Mouse (Mus musculus): ENCODE data around the gene Kdm2a. TPM values are rescaled to one million over a fixed set of nuclear protein-coding genes. Genes with fewer than 3 reads are reported as not detected.

The Kdm2a gene
- polyA plus RNA-seq, 1 experiment: 98.9 TPM

DNA sequence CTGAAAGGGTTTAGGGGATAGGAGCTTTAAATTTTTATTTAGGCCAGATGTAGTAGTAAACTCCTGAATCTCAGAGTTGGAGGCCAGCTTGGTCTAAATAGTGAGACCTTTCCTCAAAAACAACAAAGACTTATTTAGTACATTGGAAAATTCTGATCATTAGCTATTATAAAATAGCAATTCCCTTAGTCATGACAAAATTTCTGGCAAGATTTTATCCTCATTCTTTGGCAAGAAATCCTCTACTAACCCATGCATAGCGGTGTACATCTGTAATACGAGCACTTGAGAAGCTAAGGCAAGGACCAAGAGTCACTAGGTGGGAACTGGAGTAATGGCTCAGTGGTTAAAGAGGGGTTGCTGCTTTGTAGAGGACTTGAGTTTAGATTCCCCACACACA is 27.4 kb downstream of the Kdm2a start:
- H3K36me3 ChIP-seq (ENCODE audit: control insufficient read depth, insufficient read depth, low read length): no peaks in the 10 kb centered on the region; the same call in 1 of the 2 replicates
- WGBS: 93% methylated on average over 2 of the region's 2 CpGs

DNA sequence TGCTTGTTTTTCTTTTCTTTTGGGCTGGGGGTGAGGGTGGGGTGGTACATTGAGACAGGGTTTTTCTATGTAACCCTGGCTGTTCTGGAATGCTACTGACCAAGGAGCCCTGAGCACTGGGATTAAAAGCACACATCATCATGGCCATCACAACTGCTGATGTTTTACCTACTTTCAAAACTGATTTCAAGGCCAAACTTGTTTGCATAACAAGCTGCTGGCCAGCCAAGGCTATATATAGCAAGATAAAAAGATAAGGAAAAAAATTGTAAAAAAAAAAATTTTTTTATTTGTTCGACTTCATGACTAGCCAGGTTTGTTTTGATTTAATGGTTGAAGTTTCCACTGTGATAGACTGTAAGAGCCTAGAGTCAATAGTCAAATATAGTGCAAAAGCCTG is 27.8 kb downstream of the Kdm2a start:
- H3K27ac ChIP-seq (ENCODE audit: insufficient read depth, low read length): no peak overlapping the region
- WGBS: 65% methylated on average over 1 of the region's 1 CpGs
- H3K4me1 ChIP-seq (ENCODE audit: control insufficient read depth, insufficient read depth, insufficient read length): no peaks in the 10 kb centered on the region
- H3K27me3 ChIP-seq (ENCODE audit: control insufficient read depth, insufficient read depth, low read length): no peaks in the 10 kb centered on the region
- TF ChIP-seq POLR2A (IDR thresholded peaks at IDR 0.05; ENCODE audit: low read depth, low read length): no peak
- no peak for TF ChIP-seq CTCF (IDR thresholded peaks at IDR 0.05; ENCODE audit: extremely low read depth, insufficient read depth, insufficient read length, insufficient replicate concordance)
- H3K4me3 ChIP-seq (ENCODE audit: extremely low read depth, insufficient read depth, insufficient read length): no peak overlapping the region
- DNase-seq (ENCODE audit: low read depth in 1 of 2, low spot score in 2 of 2): no peak
- H3K36me3 ChIP-seq (ENCODE audit: control insufficient read depth, insufficient read depth, low read length): no peaks in the 10 kb centered on the region; the same call in 1 of the 2 replicates

More for the DNA sequence above, 27.4 kb downstream of the Kdm2a start:
- TF ChIP-seq CTCF (IDR thresholded peaks at IDR 0.05; ENCODE audit: extremely low read depth, insufficient read depth, insufficient read length, insufficient replicate concordance) (no peak), POLR2A (IDR thresholded peaks at IDR 0.05; ENCODE audit: low read depth, low read length) (no peak)
- Histone ChIP-seq H3K27me3 (ENCODE audit: control insufficient read depth, insufficient read depth, low read length) (no peaks in the 10 kb centered on the region), H3K4me3 (ENCODE audit: extremely low read depth, insufficient read depth, insufficient read length) (no peak overlapping the region), H3K27ac (ENCODE audit: insufficient read depth, low read length) (no peak overlapping the region), H3K4me1 (ENCODE audit: control insufficient read depth, insufficient read depth, insufficient read length) (no peaks in the 10 kb centered on the region)
- no peak for DNase-seq (ENCODE audit: low read depth in 1 of 2, low spot score in 2 of 2)

DNA sequence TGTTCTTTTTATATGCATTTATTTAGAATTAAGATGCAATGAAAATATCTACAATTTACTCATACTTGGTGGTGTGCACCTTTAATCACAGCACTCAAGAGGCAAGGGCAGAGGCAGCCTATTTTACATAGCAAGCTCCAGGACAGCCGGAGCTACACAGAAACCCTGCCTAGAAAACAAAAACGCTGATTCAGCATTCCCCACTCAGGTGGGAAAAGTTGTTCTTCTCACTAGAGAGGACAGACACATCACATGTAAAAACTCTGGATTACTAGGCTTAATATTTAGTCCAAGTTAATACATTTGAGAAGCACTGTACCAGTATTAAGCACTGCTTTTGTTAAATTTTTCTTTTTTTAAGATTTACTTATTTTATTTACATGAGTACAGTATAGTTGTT is 48.6 kb downstream of the Kdm2a start:
- Histone ChIP-seq H3K4me3 (ENCODE audit: extremely low read depth, insufficient read depth, insufficient read length) (no peak overlapping the region), H3K36me3 (ENCODE audit: control insufficient read depth, insufficient read depth, low read length) (peaks cover 28% of the 10 kb centered on the region), H3K4me1 (ENCODE audit: control insufficient read depth, insufficient read depth, insufficient read length) (no peaks in the 10 kb centered on the region), H3K27ac (ENCODE audit: insufficient read depth, low read length) (no peak overlapping the region), H3K27me3 (ENCODE audit: control insufficient read depth, insufficient read depth, low read length) (no peaks in the 10 kb centered on the region)
- WGBS: 94% methylated on average over 2 of the region's 2 CpGs
- no peak for TF ChIP-seq CTCF (IDR thresholded peaks at IDR 0.05; ENCODE audit: extremely low read depth, insufficient read depth, insufficient read length, insufficient replicate concordance)
- no peak for TF ChIP-seq POLR2A (IDR thresholded peaks at IDR 0.05; ENCODE audit: low read depth, low read length)
- no peak for DNase-seq (ENCODE audit: low read depth in 1 of 2, low spot score in 2 of 2)

DNA sequence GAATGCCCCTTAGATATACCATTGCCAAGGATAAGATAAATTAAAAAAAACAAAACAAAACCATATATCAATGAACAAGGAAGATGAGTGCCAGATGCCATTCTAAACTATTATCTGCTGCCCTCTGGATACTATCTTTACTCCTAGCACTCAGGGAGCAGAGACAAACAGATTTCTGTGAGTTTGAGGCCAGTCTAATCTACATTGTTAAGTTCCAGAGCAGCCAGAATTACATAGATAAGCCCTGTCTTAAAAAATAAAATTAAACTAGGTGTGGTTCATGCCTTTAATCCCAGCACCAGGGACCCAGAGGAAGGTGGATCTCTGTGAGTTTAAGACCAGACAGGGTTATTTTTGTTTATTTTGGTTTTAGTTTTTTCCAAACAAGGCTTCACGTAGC is 51.6 kb downstream of the Kdm2a start:
- no peaks in the 10 kb centered on the region for H3K4me1 ChIP-seq (ENCODE audit: control insufficient read depth, insufficient read depth, insufficient read length)
- peaks cover 32% of the 10 kb centered on the region for H3K36me3 ChIP-seq (ENCODE audit: control insufficient read depth, insufficient read depth, low read length)
- no peak for DNase-seq (ENCODE audit: low read depth in 1 of 2, low spot score in 2 of 2)
- no peak overlapping the region for H3K4me3 ChIP-seq (ENCODE audit: extremely low read depth, insufficient read depth, insufficient read length)
- TF ChIP-seq CTCF (IDR thresholded peaks at IDR 0.05; ENCODE audit: extremely low read depth, insufficient read depth, insufficient read length, insufficient replicate concordance) (no peak), POLR2A (IDR thresholded peaks at IDR 0.05; ENCODE audit: low read depth, low read length) (no peak)
- H3K27me3 ChIP-seq (ENCODE audit: control insufficient read depth, insufficient read depth, low read length): no peaks in the 10 kb centered on the region
- H3K27ac ChIP-seq (ENCODE audit: insufficient read depth, low read length): no peak overlapping the region
- 93% methylated on average over 1 of the region's 1 CpGs for WGBS

DNA sequence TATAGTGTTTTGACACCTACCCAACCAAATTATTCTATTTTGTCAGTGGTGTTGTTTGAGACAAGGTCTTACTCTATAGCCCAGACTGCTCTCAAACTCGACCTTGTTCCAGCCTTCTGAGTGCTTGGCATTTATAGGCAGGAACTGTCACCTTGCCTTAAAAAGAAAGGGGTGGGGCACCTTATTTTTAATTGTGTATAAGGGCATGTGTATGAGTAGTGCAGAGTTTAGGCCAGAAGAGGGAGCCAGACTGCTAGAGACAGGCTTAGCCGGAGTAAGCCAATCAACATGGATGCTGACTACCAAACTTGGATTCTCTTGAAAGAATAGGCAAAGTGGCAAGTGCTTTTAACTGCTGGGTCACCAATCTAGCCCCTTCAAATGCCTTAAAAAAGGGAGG is 59.9 kb downstream of the Kdm2a start:
- Histone ChIP-seq H3K27me3 (ENCODE audit: control insufficient read depth, insufficient read depth, low read length) (no peaks in the 10 kb centered on the region), H3K36me3 (ENCODE audit: control insufficient read depth, insufficient read depth, low read length) (peaks cover 13% of the 10 kb centered on the region), H3K4me3 (ENCODE audit: extremely low read depth, insufficient read depth, insufficient read length) (no peak overlapping the region), H3K27ac (ENCODE audit: insufficient read depth, low read length) (no peak overlapping the region), H3K4me1 (ENCODE audit: control insufficient read depth, insufficient read depth, insufficient read length) (peaks cover 3% of the 10 kb centered on the region; the same call in 1 of the 2 replicates)
- 13% methylated on average over 2 of the region's 2 CpGs for WGBS
- TF ChIP-seq POLR2A (IDR thresholded peaks at IDR 0.05; ENCODE audit: low read depth, low read length) (no peak), CTCF (IDR thresholded peaks at IDR 0.05; ENCODE audit: extremely low read depth, insufficient read depth, insufficient read length, insufficient replicate concordance) (peak; percentile 53; the same call in 1 of the 2 replicates)
- peak; percentile 58 to 65 for DNase-seq (ENCODE audit: low read depth in 1 of 2, low spot score in 2 of 2)

DNA sequence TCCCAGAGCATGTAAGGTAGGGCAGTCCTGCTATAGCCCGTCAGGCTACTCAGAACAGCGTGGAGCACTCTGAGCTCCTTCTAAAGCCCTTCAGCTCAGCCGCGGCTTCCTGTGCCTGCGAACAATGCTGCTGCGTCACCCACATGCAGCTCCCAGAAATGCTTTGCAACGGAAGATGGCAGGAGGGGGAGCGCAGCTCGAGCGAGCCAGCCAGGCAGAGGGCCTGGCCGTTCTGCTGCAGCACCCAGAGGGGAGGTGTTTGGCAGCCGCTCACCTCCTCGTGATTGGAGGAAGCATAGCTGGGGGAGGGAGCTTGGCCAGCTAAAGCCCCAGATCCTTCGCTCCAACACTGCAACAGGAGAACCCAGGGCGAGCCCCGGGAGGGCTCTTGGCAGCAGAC is 64.3 kb downstream of the Kdm2a start:
- Histone ChIP-seq H3K4me3 (ENCODE audit: extremely low read depth, insufficient read depth, insufficient read length) (peak overlapping the region; percentile 77), H3K4me1 (ENCODE audit: control insufficient read depth, insufficient read depth, insufficient read length) (peaks cover 5% of the 10 kb centered on the region; the same call in 1 of the 2 replicates), H3K27ac (ENCODE audit: insufficient read depth, low read length) (peak overlapping the region; percentile 92), H3K36me3 (ENCODE audit: control insufficient read depth, insufficient read depth, low read length) (peaks cover 11% of the 10 kb centered on the region), H3K27me3 (ENCODE audit: control insufficient read depth, insufficient read depth, low read length) (no peaks in the 10 kb centered on the region)
- 1% methylated on average over 16 of the region's 16 CpGs for WGBS
- TF ChIP-seq CTCF (IDR thresholded peaks at IDR 0.05; ENCODE audit: extremely low read depth, insufficient read depth, insufficient read length, insufficient replicate concordance) (no peak), POLR2A (IDR thresholded peaks at IDR 0.05; ENCODE audit: low read depth, low read length) (peak; percentile 82)
- DNase-seq (ENCODE audit: low read depth in 1 of 2, low spot score in 2 of 2): peak; percentile 72 to 90

DNA sequence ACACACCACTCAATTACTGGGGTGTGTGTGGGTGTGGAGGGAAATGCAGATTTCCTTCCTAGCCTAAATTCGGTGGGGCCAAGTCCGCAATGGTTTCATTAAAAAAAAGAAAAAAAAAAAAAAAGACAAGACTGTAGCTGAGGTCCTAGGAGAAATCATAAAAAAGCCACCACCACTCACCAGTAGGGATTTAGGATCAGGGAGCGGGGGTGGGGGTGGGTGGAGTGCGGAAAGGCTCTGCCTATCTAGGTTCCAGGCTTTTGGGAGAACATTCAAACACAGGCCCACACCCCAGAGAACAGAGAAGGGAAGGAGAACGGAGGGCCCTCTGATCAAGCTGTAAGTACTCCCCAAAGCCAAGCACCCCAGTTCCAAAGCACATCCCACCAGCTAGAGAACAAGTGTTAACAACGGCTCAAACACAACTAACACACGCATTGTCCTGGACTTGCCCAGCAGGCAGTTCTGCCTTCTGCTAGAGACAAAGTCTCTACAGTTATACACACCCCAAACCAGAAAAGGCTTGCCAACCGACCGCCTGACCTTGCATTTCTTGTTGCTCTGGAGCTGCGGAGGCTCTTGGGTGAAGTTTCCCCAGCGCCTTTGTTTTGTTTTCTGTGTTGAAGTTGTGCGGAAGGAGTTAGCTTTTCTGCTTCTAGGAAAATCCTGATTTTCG is 64.8 kb downstream of the Kdm2a start:
- peaks cover 5% of the 10 kb centered on the region; the same call in 1 of the 2 replicates for H3K4me1 ChIP-seq (ENCODE audit: control insufficient read depth, insufficient read depth, insufficient read length)
- H3K27ac ChIP-seq (ENCODE audit: insufficient read depth, low read length): peak overlapping the region; percentile 92
- WGBS: 1% methylated on average over 13 of the region's 13 CpGs
- H3K27me3 ChIP-seq (ENCODE audit: control insufficient read depth, insufficient read depth, low read length): no peaks in the 10 kb centered on the region
- H3K36me3 ChIP-seq (ENCODE audit: control insufficient read depth, insufficient read depth, low read length): peaks cover 13% of the 10 kb centered on the region
- no peak for DNase-seq (ENCODE audit: low read depth in 1 of 2, low spot score in 2 of 2)
- TF ChIP-seq POLR2A (IDR thresholded peaks at IDR 0.05; ENCODE audit: low read depth, low read length) (no peak), CTCF (IDR thresholded peaks at IDR 0.05; ENCODE audit: extremely low read depth, insufficient read depth, insufficient read length, insufficient replicate concordance) (no peak)
- peak overlapping the region; percentile 77 for H3K4me3 ChIP-seq (ENCODE audit: extremely low read depth, insufficient read depth, insufficient read length)

All from spleen, adult 2 months (tissue).